Mouse (Mus musculus): ENCODE measurements at regions not wholly inside any gene's neighbourhood (a gene's known extent, or its start where the extent isn't known, plus 50 kb on each side); places are given as distances from the start of the nearest gene placed in this dataset.

DNA sequence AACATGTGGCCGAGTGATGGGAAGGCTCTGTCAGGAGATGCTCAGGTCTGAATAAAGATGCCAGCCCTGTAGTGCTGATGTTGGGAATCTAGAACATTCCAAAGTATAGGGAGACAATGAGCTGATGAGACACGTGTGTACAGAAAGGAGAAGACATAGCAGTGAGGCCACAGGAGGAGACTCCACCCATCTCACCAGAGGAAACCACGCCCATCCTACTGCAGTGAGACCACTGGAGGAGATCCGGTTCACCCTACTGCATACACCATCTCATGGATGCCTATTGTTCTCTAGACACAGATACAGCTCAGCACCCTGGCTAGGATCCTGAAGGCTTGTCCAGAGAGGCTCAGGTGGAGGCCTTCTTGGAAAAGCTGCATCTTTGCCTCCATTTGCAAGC lies 120.6 kb upstream of the Runx1 start:
- Histone ChIP-seq H3K9me3 (ENCODE audit: low read length) (no peaks in the 10 kb centered on the region), H3K4me3 (ENCODE audit: low read length) (no peak overlapping the region), H3K4me2 (ENCODE audit: low read depth, low read length) (no peak overlapping the region), H3K36me3 (ENCODE audit: insufficient read depth, low read length) (no peaks in the 10 kb centered on the region), H3K27me3 (ENCODE audit: insufficient read depth, low read length) (no peaks in the 10 kb centered on the region), H3K9ac (replicated peaks; ENCODE audit: low read length) (no peak overlapping the region), H3K4me1 (ENCODE audit: insufficient read depth, low read length) (no peaks in the 10 kb centered on the region), H3K27ac (no peak overlapping the region)
- ATAC-seq (no peak), DNase-seq (ENCODE audit: low spot score) (no peak)
- TF ChIP-seq CTCF (IDR thresholded peaks at IDR 0.05; ENCODE audit: low read depth), result no peak
- 82% methylated on average over 4 of the region's 4 CpGs for WGBS

DNA sequence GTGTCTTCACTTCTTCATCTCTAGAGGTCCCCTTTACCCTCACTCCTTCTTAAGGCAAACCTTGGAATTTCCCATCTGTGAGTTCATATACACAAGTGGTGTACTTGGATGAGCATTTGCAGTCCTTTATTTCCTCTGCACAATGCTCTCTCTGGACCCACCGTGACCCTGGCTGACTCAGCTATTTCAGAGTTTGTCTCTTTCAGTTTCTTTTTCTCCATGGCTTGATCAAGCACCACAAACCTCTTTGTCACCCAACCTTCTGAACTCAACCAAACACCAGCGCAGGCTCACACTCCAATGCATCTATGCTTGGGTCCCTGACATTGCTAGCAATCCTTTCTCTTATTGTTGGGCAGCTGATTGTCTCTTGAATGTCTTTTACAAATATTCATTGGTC lies 118.0 kb upstream of the Runx1 start:
- ATAC-seq (no peak), DNase-seq (ENCODE audit: low spot score) (no peak)
- H3K9ac ChIP-seq (replicated peaks; ENCODE audit: low read length), result no peak overlapping the region

GRCm38 (mm10) chr16:92939618-92940017 lies 113.7 kb upstream of the Runx1 start:
- Histone ChIP-seq H3K4me1 (ENCODE audit: insufficient read depth, low read length) (no peaks in the 10 kb centered on the region), H3K27ac (no peak overlapping the region), H3K9ac (replicated peaks; ENCODE audit: low read length) (no peak overlapping the region), H3K36me3 (ENCODE audit: insufficient read depth, low read length) (no peaks in the 10 kb centered on the region), H3K4me3 (ENCODE audit: low read length) (no peak overlapping the region), H3K9me3 (ENCODE audit: low read length) (no peaks in the 10 kb centered on the region), H3K27me3 (ENCODE audit: insufficient read depth, low read length) (no peaks in the 10 kb centered on the region), H3K4me2 (ENCODE audit: low read depth, low read length) (0 out of 2 replicates have a peak overlapping the region, but pooled peaks have one; percentile 17)
- DNase-seq (ENCODE audit: low spot score) (peak; percentile 32), ATAC-seq (no peak)
- WGBS, result 45% methylated on average over 8 of the region's 8 CpGs
- no peak for TF ChIP-seq CTCF (IDR thresholded peaks at IDR 0.05; ENCODE audit: low read depth)

More for the DNA sequence above, 118.0 kb upstream of the Runx1 start:
- WGBS, result 74% methylated on average over 2 of the region's 2 CpGs
- no peak overlapping the region for H3K27ac ChIP-seq
- TF ChIP-seq CTCF (IDR thresholded peaks at IDR 0.05; ENCODE audit: low read depth), result no peak
- H3K4me1 ChIP-seq (ENCODE audit: insufficient read depth, low read length), result no peaks in the 10 kb centered on the region
- H3K4me3 ChIP-seq (ENCODE audit: low read length), result no peak overlapping the region
- no peaks in the 10 kb centered on the region for H3K9me3 ChIP-seq (ENCODE audit: low read length)
- H3K4me2 ChIP-seq (ENCODE audit: low read depth, low read length), result no peak overlapping the region
- H3K27me3 ChIP-seq (ENCODE audit: insufficient read depth, low read length), result no peaks in the 10 kb centered on the region
- no peaks in the 10 kb centered on the region for H3K36me3 ChIP-seq (ENCODE audit: insufficient read depth, low read length)

DNA sequence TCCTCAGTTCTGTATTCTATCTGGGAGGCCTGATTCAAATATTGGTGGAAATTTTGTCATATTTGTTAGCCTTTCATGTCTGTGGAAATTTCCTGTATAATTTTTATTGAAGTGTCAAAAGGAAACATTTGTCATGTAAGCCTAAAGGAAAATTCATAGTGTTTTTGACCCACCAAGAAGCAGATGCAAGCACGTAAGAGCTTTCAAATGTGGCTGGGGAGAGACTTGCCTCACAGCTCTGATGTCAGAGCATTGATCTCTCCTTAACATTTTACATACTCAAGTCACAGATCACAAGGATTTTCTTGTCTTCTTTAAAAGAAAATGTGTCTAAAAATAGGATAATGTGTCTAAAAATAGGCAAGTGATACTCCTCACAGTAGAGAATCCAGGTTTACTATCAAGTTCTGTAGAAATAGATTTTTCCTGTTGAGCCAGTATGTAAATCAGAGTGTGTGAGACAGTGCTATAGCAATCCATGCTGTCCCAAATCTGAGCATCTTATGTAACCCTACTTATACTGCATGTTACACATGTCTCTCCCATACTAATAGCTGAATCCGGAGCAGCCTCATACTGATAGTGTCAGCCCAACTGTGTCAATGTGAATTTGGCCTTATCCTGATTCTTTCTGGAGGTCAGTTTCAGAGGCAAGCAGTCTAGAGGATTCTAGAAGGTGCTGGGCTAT lies 110.0 kb upstream of the Runx1 start:
- Histone ChIP-seq H3K9me3 (ENCODE audit: low read length) (no peaks in the 10 kb centered on the region), H3K4me2 (ENCODE audit: low read depth, low read length) (no peak overlapping the region), H3K36me3 (ENCODE audit: insufficient read depth, low read length) (no peaks in the 10 kb centered on the region), H3K9ac (replicated peaks; ENCODE audit: low read length) (no peak overlapping the region), H3K27ac (no peak overlapping the region), H3K4me1 (ENCODE audit: insufficient read depth, low read length) (no peaks in the 10 kb centered on the region), H3K4me3 (ENCODE audit: low read length) (no peak overlapping the region), H3K27me3 (ENCODE audit: insufficient read depth, low read length) (no peaks in the 10 kb centered on the region)
- DNase-seq (ENCODE audit: low spot score), result no peak
- TF ChIP-seq CTCF (IDR thresholded peaks at IDR 0.05; ENCODE audit: low read depth), result no peak
- no peak for ATAC-seq
- 78% methylated on average over 2 of the region's 2 CpGs for WGBS

DNA sequence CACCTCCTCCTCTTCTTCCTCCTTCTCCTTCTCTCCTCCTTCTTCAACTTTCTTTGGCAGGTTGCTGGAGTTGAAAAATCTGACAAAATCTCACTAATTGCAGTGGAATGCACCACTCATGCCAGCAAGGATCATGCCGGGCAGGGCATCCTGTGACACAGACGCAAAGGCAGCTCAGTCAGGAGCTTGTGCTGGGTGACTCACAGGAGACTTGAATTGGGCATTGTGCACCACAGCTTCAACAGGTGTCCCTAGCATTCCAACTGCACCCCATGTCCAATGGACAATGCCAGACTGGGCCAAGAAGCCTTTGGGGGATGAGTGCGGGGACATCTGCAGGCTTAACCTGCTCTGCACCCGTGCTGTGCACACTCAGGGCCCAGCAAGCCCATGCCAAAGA lies 104.2 kb upstream of the Runx1 start:
- no peak for ATAC-seq
- no peak for DNase-seq (ENCODE audit: low spot score)
- Histone ChIP-seq H3K27me3 (ENCODE audit: insufficient read depth, low read length) (no peaks in the 10 kb centered on the region), H3K4me3 (ENCODE audit: low read length) (no peak overlapping the region), H3K36me3 (ENCODE audit: insufficient read depth, low read length) (no peaks in the 10 kb centered on the region), H3K4me2 (ENCODE audit: low read depth, low read length) (no peak overlapping the region), H3K27ac (no peak overlapping the region), H3K9me3 (ENCODE audit: low read length) (no peaks in the 10 kb centered on the region), H3K9ac (replicated peaks; ENCODE audit: low read length) (no peak overlapping the region), H3K4me1 (ENCODE audit: insufficient read depth, low read length) (no peaks in the 10 kb centered on the region)
- no peak for TF ChIP-seq CTCF (IDR thresholded peaks at IDR 0.05; ENCODE audit: low read depth)
- WGBS, result 83% methylated on average over 4 of the region's 4 CpGs

DNA sequence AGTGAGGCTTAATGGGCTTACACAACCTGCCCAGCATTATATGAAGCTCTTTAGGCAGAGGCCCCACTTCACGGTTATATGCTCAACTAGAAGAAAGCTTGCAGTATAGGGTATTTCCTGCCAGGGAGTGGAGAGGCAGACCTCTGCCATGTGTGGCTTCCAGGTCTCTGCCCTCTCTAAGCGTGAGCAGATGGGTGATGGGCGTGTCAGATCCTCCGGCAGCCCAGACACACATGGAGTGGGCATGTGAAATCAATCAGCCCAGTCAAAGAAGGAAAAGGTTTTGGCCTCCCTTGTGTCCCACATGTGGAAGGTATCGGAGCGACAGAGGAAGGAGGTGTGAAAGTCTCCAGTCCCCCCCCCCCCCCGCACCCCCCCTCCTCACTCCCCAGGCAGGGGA lies 102.3 kb upstream of the Runx1 start:
- H3K9ac ChIP-seq (replicated peaks; ENCODE audit: low read length), result no peak overlapping the region
- no peaks in the 10 kb centered on the region for H3K9me3 ChIP-seq (ENCODE audit: low read length)
- no peak overlapping the region for H3K4me3 ChIP-seq (ENCODE audit: low read length)
- 53% methylated on average over 6 of the region's 7 CpGs for WGBS
- H3K4me2 ChIP-seq (ENCODE audit: low read depth, low read length), result no peak overlapping the region
- TF ChIP-seq CTCF (IDR thresholded peaks at IDR 0.05; ENCODE audit: low read depth), result no peak
- ATAC-seq, result peak; percentile 70; the same call in 1 of the 2 replicates
- no peak overlapping the region for H3K27ac ChIP-seq
- H3K4me1 ChIP-seq (ENCODE audit: insufficient read depth, low read length), result no peaks in the 10 kb centered on the region
- peak; percentile 25 for DNase-seq (ENCODE audit: low spot score)
- H3K27me3 ChIP-seq (ENCODE audit: insufficient read depth, low read length), result no peaks in the 10 kb centered on the region
- H3K36me3 ChIP-seq (ENCODE audit: insufficient read depth, low read length), result no peaks in the 10 kb centered on the region

GRCm38 (mm10) chr16:92927662-92928061 lies 101.7 kb upstream of the Runx1 start:
- no peaks in the 10 kb centered on the region for H3K4me1 ChIP-seq (ENCODE audit: insufficient read depth, low read length)
- WGBS, result 33% methylated on average over 2 of the region's 2 CpGs
- no peak overlapping the region for H3K4me2 ChIP-seq (ENCODE audit: low read depth, low read length)
- no peaks in the 10 kb centered on the region for H3K36me3 ChIP-seq (ENCODE audit: insufficient read depth, low read length)
- H3K27ac ChIP-seq, result no peak overlapping the region
- no peaks in the 10 kb centered on the region for H3K9me3 ChIP-seq (ENCODE audit: low read length)
- DNase-seq (ENCODE audit: low spot score) (no peak), ATAC-seq (no peak)
- H3K9ac ChIP-seq (replicated peaks; ENCODE audit: low read length), result no peak overlapping the region
- no peak overlapping the region for H3K4me3 ChIP-seq (ENCODE audit: low read length)
- TF ChIP-seq CTCF (IDR thresholded peaks at IDR 0.05; ENCODE audit: low read depth), result no peak
- no peaks in the 10 kb centered on the region for H3K27me3 ChIP-seq (ENCODE audit: insufficient read depth, low read length)
